Mouse (Mus musculus) urinary bladder, postnatal 14 days (tissue): ENCODE measurements at regions not wholly inside any gene's neighbourhood (a gene's known extent, or its start where the extent isn't known, plus 50 kb on each side); places are given as distances from the start of the nearest gene placed in this dataset.
A peak's percentile ranks its signal among the peaks of the same experiment; 100 is the strongest.
"Not testable (repeated sequence)": the region's sequence is repeated elsewhere in the genome, so short reads cannot be mapped to it uniquely, and the experiment has no call there.

Experiments used
- DNase-seq: peaks from one replicate; pipeline ENCODE4 v3.0.0; 2021; ENCODE audit warnings: low spot score

DNA sequence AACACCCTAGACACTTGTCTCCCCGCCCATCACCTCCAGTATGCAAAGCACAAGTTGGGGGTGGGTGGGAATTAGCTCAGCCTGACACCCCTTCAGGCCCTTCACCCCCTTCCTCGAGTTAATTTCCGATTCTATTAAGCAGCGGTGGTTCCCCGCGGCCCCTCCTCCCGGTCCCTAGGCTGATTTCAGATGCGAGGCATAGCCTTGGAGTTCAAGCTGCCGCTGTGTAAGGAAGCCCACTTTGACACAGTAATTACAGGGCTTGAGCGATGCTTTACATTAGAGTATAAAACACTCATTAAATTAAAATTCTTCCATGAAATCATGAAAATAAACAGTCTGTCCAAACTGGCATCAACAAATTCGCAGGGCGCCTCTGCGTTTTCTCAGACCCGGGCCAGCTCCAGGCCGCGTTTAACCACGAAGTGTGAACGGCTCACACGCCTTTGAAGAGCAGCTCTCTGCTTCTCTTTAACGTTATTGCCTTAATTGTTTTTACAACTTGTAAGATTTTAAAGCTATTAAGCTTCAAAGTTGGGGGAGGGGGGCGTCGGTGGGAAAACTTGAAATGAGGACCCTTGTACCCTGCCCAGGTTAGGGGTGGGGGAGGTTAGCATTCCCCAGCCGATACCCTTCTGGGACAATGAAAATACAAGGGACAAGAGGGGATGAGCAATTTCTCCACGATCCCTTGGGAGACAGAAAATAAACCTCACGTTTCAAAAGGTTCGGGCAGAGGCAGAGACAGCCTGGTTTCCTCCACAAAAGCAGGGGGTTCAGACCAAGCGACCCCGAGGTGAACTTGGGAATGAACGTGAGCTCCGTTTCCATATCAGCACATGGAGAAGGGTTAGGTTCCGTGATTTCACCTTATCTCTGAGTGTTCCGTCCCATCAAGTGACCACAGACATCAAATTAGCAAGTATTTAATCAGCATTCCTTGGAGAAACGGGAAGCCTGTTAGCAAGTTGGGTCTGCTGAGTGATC lies 114.4 kb downstream of the Dicer1 start:
- DNase-seq = no peak

GRCm38 (mm10) chr12:104636474-104636873 lies 115.3 kb downstream of the Dicer1 start:
- DNase-seq = no peak

DNA sequence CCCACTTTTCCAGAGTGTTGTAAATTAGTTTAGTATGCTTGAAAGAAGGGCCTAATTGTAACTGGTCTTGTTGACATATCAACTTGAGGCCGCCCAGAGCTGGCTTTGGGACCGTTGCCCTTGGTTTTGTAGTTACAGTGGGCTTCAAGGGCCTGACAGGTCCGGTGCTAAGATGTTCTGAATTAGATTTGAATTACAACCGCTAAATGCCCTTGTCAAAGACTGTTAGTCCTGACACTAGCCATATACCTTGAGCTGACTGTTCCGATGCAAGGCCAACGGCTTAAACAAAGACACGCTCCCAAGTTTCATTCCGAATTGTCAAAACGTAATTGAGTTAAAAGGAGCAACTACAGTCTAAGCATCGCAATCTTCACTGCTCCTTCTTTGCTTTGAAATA lies 116.9 kb downstream of the Dicer1 start:
- DNase-seq = no peak

- DNase-seq = no peak
Measured at GRCm38 (mm10) chr12:104630590-104630989, 121.2 kb downstream of the Dicer1 start.

DNA sequence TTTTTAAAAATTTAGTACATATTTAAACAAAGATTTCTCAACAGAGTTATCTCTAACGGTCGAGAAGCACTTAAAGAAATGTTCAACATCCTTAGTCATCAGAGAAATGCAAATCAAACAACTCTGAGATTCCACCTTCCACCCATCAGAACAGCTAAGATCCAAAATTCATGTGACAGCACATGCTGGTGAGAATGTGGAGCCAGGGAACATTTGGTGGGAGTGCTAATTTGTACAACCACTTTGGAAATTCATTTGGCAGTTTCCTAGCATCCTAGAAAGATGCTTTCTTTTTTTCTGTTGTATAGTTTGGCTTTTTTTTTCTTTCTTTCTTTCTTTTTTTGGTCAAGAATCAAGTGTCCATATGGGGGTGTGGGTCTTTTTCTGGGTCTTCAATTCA lies 122.3 kb downstream of the Dicer1 start:
- DNase-seq = no peak

DNA sequence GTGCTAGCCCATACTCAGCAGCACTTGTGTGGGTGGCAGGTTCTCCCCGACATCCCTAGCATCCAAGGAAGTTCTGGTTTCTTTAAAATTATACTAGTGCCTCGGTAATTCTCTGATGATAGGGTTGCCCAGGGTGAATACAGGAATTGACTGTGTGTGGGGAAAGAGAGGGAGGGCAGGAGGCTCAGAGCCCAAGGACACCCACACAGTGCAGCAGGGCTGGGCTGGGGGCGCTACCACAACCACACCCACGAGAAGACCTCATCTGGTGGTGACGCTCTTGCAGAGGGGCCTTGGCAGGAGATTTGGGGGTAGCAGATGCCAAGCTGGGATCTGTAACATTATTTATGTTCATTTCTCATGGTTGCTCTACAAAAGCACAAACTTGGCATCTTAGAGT lies 125.7 kb downstream of the Dicer1 start:
- DNase-seq = no peak

- no peak for DNase-seq
Measured at GRCm38 (mm10) chr12:104623896-104624685, 127.7 kb downstream of the Dicer1 start.

- peak; percentile 15 for DNase-seq
Measured at GRCm38 (mm10) chr12:104617111-104617725, 134.5 kb downstream of the Dicer1 start.

GRCm38 (mm10) chr12:104614240-104614639 lies 137.5 kb downstream of the Dicer1 start:
- no peak for DNase-seq

- DNase-seq = no peak
Measured at GRCm38 (mm10) chr12:104609767-104610166, 136.6 kb upstream of the Gsc start.

DNA sequence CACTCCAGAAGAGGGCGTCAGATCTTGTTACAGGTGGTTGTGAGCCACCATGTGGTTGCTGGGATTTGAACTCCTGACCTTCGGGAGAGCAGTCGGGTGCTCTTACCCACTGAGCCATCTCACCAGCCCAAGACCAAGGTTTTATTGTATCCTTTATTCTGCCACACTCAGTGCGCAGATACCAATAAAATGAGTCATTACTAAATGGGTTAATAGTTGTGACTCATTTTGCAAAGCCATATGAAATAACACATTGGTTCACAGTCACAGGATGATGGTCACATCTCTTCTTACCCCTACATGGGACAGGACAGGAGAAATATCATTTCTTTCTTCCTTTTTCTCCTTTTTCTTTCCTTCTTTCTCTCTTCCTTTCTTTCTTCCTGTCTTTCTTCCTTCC lies 135.8 kb upstream of the Gsc start:
- DNase-seq = not testable (repeated sequence)

- DNase-seq = no peak
Measured at GRCm38 (mm10) chr12:104607410-104607809, 134.3 kb upstream of the Gsc start.

DNA sequence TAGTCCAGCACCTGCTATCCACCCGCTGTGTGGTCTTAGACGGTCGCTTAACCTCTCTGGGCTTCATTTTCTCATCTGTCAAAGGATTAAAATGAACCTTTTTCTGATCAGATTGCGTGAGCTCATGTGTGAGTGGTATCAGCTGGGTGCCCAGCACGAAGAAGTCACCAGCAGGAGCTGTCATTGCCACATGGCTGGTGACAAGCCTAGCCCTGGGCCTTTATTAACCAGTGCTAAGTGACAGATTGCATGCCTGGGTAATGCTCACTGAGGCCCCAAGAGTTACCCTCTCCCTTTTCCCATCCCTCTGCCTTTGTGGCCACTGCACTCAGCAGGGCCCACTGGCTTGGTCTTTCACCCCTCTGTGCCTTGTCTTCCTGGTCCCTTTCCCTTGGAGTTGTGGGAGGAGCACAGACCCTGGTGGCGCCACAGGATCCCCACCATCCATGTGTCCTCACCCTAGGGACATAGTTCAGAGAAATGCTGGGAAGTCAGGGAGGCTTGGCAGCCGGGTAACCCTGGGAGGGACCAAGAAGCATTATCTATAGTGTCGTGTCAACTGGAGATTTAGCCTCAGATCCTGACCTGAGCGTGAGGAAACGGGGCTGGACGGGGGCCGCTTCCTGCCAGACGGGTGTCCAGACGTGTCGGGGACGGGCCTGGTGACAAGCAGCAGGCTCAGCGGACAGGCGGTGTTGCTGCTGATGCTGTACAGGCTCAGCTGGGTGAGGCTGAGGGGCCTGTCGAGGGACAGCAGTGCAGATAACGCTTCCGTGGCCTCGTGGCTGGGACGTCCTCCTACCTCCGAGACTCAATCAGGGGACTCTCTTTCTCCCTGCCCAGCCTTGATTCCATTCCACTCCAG lies 132.6 kb upstream of the Gsc start:
- no peak for DNase-seq

DNA sequence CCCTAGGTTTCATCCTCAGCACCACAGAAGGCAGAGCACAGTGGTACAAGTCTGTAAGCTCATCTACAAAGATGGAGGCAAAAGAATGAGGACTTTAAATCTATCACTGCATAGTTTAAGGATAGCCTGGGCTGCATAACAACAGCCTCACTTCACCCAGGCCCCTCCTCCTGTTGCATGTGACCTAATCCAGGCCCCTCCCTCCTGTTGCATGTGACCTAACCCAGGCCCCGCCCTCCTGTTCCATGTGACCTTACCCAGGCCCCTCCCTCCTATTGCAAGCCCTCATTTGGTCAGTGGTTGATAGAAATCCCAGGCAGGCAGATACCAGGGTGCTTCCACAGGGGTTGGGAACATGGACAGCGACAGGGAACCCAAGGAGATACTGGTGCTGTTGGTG lies 124.9 kb upstream of the Gsc start:
- DNase-seq = no peak

DNA sequence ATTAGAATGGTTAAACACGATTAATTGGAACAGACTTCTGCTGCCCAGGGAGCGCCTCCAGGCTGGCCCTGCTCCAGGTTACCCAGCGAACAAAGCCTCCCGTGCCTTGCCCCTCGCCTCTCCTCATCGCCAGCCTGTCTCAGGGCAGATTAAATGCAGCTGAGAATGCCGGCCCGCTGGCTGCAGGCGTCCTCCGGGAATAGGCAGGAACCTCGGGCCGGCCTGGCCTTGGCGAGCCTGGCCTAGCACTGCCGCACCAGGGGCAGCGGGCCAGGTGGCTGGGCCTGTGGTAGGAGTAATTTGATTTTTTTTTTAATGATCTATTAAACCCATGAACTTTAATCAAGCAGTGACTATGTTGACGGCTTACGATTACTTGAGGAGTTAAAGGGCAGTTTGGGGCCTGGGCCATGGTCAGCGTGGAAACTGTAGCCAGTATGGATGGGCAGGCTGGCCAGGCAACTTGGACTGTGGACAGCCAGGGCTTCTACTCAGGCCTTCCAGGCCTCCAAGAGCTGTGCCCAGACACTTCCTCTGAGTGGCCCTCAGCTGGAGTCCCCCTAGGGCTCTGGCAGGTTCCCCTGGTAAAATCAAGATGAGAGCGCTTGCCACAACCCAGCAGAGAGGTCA lies 120.5 kb upstream of the Gsc start:
- DNase-seq = no peak

GRCm38 (mm10) chr12:104592791-104593525 lies 119.8 kb upstream of the Gsc start:
- DNase-seq = no peak

DNA sequence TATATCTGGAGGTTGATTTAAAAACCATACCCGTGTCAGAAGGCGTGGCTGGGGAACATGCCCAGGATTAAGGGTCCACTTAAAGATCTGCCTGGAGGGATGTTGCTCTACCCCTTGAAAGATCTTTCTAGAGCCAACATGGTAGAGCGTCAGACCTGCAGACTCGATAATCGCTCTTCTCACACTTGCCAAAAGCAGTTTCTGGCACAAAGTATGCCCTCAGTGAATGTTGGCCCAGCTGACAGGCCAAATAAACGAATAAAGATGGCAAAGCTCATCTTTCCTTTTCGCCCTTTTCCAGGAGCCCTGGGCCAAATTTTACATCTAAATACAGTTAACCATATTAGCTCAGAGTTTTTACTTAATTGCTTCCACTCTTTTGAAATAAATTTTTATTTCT lies 118.4 kb upstream of the Gsc start:
- no peak for DNase-seq

GRCm38 (mm10) chr12:104590291-104590690 lies 117.2 kb upstream of the Gsc start:
- DNase-seq = no peak

- no peak for DNase-seq
Measured at GRCm38 (mm10) chr12:104584408-104584807, 111.3 kb upstream of the Gsc start.

DNA sequence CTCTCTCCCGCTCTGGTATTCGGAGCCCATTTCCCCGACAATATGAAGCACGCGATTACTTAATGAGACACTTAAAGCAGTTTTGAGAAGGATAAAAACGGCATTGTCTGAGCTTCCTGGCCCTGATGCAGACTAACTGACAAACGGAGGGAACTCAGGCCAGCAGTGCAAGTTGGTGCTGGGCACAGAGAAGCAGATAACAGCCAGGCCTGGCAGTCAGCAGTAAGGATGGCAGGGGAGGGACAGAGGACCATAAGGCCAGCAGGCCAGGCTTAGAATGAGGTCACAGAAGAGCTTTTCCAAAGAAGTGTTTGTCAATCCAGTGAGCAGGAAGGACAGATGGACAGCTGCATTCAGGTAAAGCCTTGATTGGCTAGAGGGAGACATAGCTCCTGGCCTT lies 107.7 kb upstream of the Gsc start:
- DNase-seq = no peak
